Mouse (Mus musculus) liver, adult 2 months (tissue): ENCODE measurements at regions not wholly inside any gene's neighbourhood (a gene's known extent, or its start where the extent isn't known, plus 50 kb on each side); places are given as distances from the start of the nearest gene placed in this dataset.

Experiments used
- CTCF ChIP-seq: fragments of 200-500 bp; IDR thresholded peaks from 2 replicates; pipeline ENCODE4 v1.5.1; 2011; ENCODE audit warnings: low read depth, low read length, control low read depth
- POLR2A ChIP-seq: fragments of 200-500 bp; IDR thresholded peaks from 2 replicates; pipeline ENCODE4 v1.6.1; 2011; ENCODE audit warnings: low read length, control low read depth; ENCODE audit not compliant: insufficient read depth; ENCODE audit errors: extremely low read depth

- no peak for TF ChIP-seq CTCF
- no peak for TF ChIP-seq POLR2A
Observed at GRCm38 (mm10) chr3:120472687-120473644, 688.7 kb upstream of the Ptbp2 start.
